16 mouse cellular contexts compared by ENCODE assay signal in genomic region chr10:84636656-84637055, GRCm38 (mm10).
"Had no signal": no experiment of that assay in that cellular context is flagged by ENCODE, and none has a peak within 500 bp of the region (broad histone marks: within the 10 kb centered on the region; RNA-seq: fewer than 3 reads in every experiment).

No protein-coding gene starts in this region.

- H3K4me1 ChIP-seq: midbrain, embryonic 13.5 days; neural tube, embryonic 13.5 days; neural tube, embryonic 15.5 days had no signal

- H3K27me3 ChIP-seq: liver, embryonic 15.5 days; midbrain, embryonic 13.5 days; neural tube, embryonic 13.5 days; neural tube, embryonic 15.5 days had no signal

- H3K9me3 ChIP-seq: liver, embryonic 15.5 days; midbrain, embryonic 10.5 days; midbrain, embryonic 13.5 days; neural tube, embryonic 13.5 days; neural tube, embryonic 15.5 days had no signal

- DNase-seq: liver, postnatal 0 days; lung, embryonic 14.5 days; lung, postnatal 10 days; lung, postnatal 4 days; retina, postnatal 1 day; right cerebral cortex, adult 18-20 months; spleen, adult 18-20 months; thymus, adult 18-20 months; thymus, postnatal 14 days; thymus, postnatal 36 days had no signal

- H3K4me3 ChIP-seq: liver, embryonic 15.5 days; midbrain, embryonic 10.5 days; midbrain, embryonic 13.5 days; myocyte; neural tube, embryonic 13.5 days; neural tube, embryonic 15.5 days had no signal

- H3K27ac ChIP-seq: liver, embryonic 15.5 days; midbrain, embryonic 10.5 days; midbrain, embryonic 13.5 days; neural tube, embryonic 13.5 days; neural tube, embryonic 15.5 days had no signal
